Mouse (Mus musculus): Measurements from ENCODE around the gene Tmem204. TPM values are rescaled to one million over a fixed set of nuclear protein-coding genes. Genes with fewer than 3 reads are reported as not detected.
A peak's percentile ranks its signal among the peaks of the same experiment; 100 is the strongest.
"Not testable (repeated sequence)": the region's sequence is repeated elsewhere in the genome, so short reads cannot be mapped to it uniquely, and the experiment has no call there.

Gene Tmem204
- total RNA-seq (2014; rRNA removed): 11.1 and 11.2 TPM in 2 replicates
- polyA plus RNA-seq (2015; fragmentation: Nextera tagmentation; extraction: Ambion mirVana): 8.2 and 8.3 TPM in 2 replicates

DNA sequence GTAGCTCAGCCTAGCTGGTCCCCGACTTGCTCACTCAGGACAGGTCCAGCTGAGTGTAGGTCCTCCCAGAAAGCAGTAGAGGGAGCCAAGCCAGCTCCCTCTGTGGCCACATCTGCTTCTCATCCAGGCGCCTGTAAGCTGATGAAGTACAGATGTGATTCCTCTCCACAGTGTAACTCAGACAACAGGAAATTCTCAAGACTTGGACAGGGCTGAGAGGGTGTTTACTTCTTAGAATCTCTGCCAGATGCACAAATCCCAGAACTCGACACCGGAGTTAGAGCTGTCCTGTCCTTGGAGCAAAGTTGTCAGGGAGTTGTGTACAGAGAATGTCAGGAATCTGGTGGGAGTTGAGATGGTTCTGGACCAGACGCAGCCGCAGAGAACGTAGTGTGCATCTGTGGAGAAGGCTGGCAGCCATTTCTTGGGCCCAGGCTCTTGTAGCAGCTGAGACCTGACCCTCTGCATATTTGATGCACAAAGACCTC is at the start of gene Tmem204:
Gene Tmem204, minus strand, starts transcription at position 148 of the 488 bp plus-strand sequence.
- no peaks in the 10 kb centered on the region for H3K27me3 ChIP-seq (ENCODE audit: insufficient read depth, low read length)
- H3K9ac ChIP-seq (replicated peaks; ENCODE audit: low read length, poor library complexity, severe bottlenecking): no peak within 1 kb of the TSS
- H3K36me3 ChIP-seq (ENCODE audit: insufficient read depth, low read length): peaks cover 30% of the 10 kb centered on the region
- H3K4me3 ChIP-seq (ENCODE audit: low read depth, low read length): no peak within 1 kb of the TSS
- no peaks in the 10 kb centered on the region for H3K4me1 ChIP-seq (ENCODE audit: insufficient read depth, low read length)
- no peaks in the 10 kb centered on the region for H3K9me3 ChIP-seq (ENCODE audit: low read length)
- WGBS: 63% methylated on average over 7 of the region's 7 CpGs
- DNase-seq (ENCODE audit: low spot score): peak; percentile 4
- no peak within 1 kb of the TSS for H3K27ac ChIP-seq (ENCODE audit: low read depth, low read length)
- no peak within 1 kb of the TSS for H3K4me2 ChIP-seq (ENCODE audit: low read depth, low read length, poor library complexity, severe bottlenecking)
- ATAC-seq (ENCODE audit: low FRiP score): no peak
- peak; percentile 52 for TF ChIP-seq CTCF (IDR thresholded peaks at IDR 0.05)

DNA sequence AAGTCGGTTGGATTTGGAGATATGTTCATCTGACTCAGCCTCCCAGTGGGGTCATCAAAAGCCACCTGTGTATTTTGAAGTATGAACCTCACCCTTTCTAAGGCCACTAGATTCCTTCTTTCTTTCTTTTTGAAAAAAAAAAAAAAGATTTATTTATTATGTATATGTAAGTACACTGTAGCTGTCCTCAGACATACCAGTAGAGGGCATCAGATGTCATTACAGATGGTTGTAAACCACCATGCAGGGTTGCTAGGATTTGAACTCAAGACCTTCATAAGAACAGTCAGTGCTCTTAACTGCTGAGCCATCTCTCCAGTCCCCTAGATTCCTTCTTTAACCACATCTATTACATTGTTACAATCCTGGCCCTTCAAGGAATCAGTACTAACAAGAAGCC is 46.7 kb upstream of the Tmem204 start:
- no peak; the same call in none of the 2 replicates for TF ChIP-seq CTCF (IDR thresholded peaks at IDR 0.05)
- Histone ChIP-seq H3K27ac (ENCODE audit: low read depth, low read length) (no peak overlapping the region), H3K9me3 (ENCODE audit: low read length) (no peaks in the 10 kb centered on the region), H3K9ac (replicated peaks; ENCODE audit: low read length, poor library complexity, severe bottlenecking) (no peak overlapping the region), H3K27me3 (ENCODE audit: insufficient read depth, low read length) (no peaks in the 10 kb centered on the region), H3K36me3 (ENCODE audit: insufficient read depth, low read length) (no peaks in the 10 kb centered on the region), H3K4me3 (ENCODE audit: low read depth, low read length) (no peak overlapping the region), H3K4me2 (ENCODE audit: low read depth, low read length, poor library complexity, severe bottlenecking) (no peak overlapping the region), H3K4me1 (ENCODE audit: insufficient read depth, low read length) (peaks cover 7% of the 10 kb centered on the region; the same call in 1 of the 2 replicates)
- ATAC-seq (ENCODE audit: low FRiP score) (no peak), DNase-seq (ENCODE audit: low spot score) (no peak)
- WGBS: 96% methylated on average over 1 of the region's 1 CpGs

DNA sequence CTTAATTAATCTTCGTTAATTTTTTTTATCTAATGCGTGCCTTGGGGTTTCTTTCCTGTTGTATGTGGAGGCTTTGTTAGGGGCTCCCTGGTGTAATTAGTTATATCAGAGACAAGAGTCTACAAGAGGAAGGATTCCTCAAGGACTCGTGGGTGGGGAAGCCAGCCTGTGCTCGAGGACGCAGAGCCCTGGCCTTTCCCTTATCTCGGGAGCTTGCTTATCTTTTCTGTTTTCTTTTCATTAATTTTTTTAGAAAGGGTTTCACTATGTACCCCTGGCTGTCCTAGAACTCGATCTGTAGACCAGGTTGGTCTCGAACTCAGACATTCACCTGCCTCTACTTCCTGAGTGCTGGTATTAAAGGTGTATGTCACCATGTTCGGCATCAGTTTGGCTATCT is 44.3 kb upstream of the Tmem204 start:
- Histone ChIP-seq H3K4me3 (ENCODE audit: low read depth, low read length) (no peak overlapping the region), H3K4me1 (ENCODE audit: insufficient read depth, low read length) (no peaks in the 10 kb centered on the region), H3K9ac (replicated peaks; ENCODE audit: low read length, poor library complexity, severe bottlenecking) (no peak overlapping the region), H3K36me3 (ENCODE audit: insufficient read depth, low read length) (no peaks in the 10 kb centered on the region), H3K27ac (ENCODE audit: low read depth, low read length) (no peak overlapping the region), H3K9me3 (ENCODE audit: low read length) (no peaks in the 10 kb centered on the region), H3K4me2 (ENCODE audit: low read depth, low read length, poor library complexity, severe bottlenecking) (no peak overlapping the region), H3K27me3 (ENCODE audit: insufficient read depth, low read length) (no peaks in the 10 kb centered on the region)
- 79% methylated on average over 9 of the region's 9 CpGs for WGBS
- ATAC-seq (ENCODE audit: low FRiP score) (no peak), DNase-seq (ENCODE audit: low spot score) (no peak)
- no peak for TF ChIP-seq CTCF (IDR thresholded peaks at IDR 0.05)

DNA sequence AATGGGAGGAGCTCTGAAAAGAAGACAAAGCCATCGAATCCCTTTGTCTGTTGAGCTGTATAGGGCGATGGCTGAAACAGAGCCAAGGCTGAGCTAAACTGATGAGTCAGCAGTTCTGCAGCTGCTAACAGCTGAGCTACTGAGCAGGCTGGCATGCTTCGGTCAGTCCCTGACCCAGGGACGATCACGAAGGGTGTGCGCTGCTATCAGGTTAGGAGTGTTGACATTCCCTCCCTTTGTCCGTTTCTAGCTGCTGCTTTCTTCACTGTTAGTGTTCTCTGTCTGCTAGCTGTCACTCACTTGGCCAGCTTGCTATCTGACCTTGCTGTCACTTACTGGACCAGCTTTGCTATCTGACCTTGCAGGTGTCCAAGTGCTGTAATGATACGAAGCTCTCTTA is 43.7 kb upstream of the Tmem204 start:
- Histone ChIP-seq H3K9ac (replicated peaks; ENCODE audit: low read length, poor library complexity, severe bottlenecking) (no peak overlapping the region), H3K4me2 (ENCODE audit: low read depth, low read length, poor library complexity, severe bottlenecking) (no peak overlapping the region), H3K27ac (ENCODE audit: low read depth, low read length) (no peak overlapping the region), H3K27me3 (ENCODE audit: insufficient read depth, low read length) (no peaks in the 10 kb centered on the region), H3K9me3 (ENCODE audit: low read length) (no peaks in the 10 kb centered on the region), H3K4me1 (ENCODE audit: insufficient read depth, low read length) (no peaks in the 10 kb centered on the region), H3K4me3 (ENCODE audit: low read depth, low read length) (no peak overlapping the region), H3K36me3 (ENCODE audit: insufficient read depth, low read length) (no peaks in the 10 kb centered on the region)
- ATAC-seq (ENCODE audit: low FRiP score) (no peak), DNase-seq (ENCODE audit: low spot score) (peak; percentile 13)
- no peak for TF ChIP-seq CTCF (IDR thresholded peaks at IDR 0.05)
- WGBS: 56% methylated on average over 8 of the region's 8 CpGs

DNA sequence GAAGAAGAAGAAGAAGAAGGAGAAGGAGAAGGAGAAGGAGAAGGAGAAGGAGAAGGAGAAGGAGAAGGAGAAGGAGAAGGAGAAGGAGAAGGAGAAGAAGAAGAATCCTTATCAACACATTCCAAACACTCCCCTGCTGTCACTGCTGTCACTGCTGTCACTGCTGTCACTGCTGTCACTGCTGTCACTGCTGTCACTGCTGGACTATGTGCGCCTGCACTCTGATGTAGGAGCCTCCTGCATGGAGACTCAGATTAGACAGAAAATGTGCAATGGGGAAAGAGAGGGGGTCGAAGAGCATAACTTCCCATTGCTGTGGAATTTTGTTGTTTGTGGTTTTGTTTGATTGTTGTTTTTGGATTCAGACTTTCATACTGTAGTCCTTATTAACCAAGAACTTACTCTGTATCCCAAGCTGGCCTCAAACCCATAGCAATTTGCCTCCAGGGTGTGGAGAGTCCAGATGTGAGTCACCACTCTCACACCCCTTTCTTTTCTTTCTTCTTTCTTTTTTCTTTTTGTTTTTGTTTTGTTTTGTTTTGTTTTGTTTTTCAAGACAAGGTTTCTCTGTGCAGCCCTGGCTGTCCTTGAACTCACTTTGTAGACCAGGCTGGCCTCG is 42.2 kb upstream of the Tmem204 start:
- H3K9ac ChIP-seq (replicated peaks; ENCODE audit: low read length, poor library complexity, severe bottlenecking); H3K27ac ChIP-seq (ENCODE audit: low read depth, low read length); H3K4me2 ChIP-seq (ENCODE audit: low read depth, low read length, poor library complexity, severe bottlenecking); H3K4me1 ChIP-seq (ENCODE audit: insufficient read depth, low read length); H3K4me3 ChIP-seq (ENCODE audit: low read depth, low read length); H3K36me3 ChIP-seq (ENCODE audit: insufficient read depth, low read length); DNase-seq (ENCODE audit: low spot score); H3K27me3 ChIP-seq (ENCODE audit: insufficient read depth, low read length); H3K9me3 ChIP-seq (ENCODE audit: low read length); ATAC-seq (ENCODE audit: low FRiP score): not testable (repeated sequence)
- WGBS: 74% methylated on average over 3 of the region's 3 CpGs

DNA sequence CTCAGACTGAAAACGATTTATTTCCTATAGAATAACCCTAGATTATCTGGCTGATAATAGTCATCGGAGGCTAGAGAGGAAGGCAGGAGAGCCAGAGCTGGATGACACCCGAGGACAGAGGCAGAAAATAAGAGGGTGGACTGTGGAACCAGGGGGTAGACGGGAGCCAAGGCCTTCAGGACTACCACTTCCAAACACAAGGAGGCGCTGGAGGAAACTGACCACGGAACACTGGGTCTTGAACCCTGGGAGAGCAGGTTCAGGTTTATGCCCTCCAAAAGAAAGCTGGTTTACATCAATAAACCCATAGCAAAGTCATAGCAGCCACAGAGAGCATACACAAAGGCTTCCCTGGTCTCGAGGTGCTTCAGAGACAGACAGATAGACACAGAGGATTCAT is 40.6 kb upstream of the Tmem204 start:
- Histone ChIP-seq H3K36me3 (ENCODE audit: insufficient read depth, low read length) (no peaks in the 10 kb centered on the region), H3K27me3 (ENCODE audit: insufficient read depth, low read length) (no peaks in the 10 kb centered on the region), H3K9me3 (ENCODE audit: low read length) (no peaks in the 10 kb centered on the region), H3K4me2 (ENCODE audit: low read depth, low read length, poor library complexity, severe bottlenecking) (no peak overlapping the region), H3K4me3 (ENCODE audit: low read depth, low read length) (no peak overlapping the region), H3K9ac (replicated peaks; ENCODE audit: low read length, poor library complexity, severe bottlenecking) (no peak overlapping the region), H3K27ac (ENCODE audit: low read depth, low read length) (no peak overlapping the region), H3K4me1 (ENCODE audit: insufficient read depth, low read length) (no peaks in the 10 kb centered on the region)
- 26% methylated on average over 7 of the region's 7 CpGs for WGBS
- ATAC-seq (ENCODE audit: low FRiP score) (no peak), DNase-seq (ENCODE audit: low spot score) (no peak)
- peak; percentile 15; the same call in 1 of the 2 replicates for TF ChIP-seq CTCF (IDR thresholded peaks at IDR 0.05)
